Mouse (Mus musculus): ENCODE data around the gene Tnf.

- TF ChIP-seq EP300 (IDR thresholded peaks at IDR 0.05) (no peak), CTCF (IDR thresholded peaks at IDR 0.05) (no peak)
Observed at GRCm38 (mm10) chr17:35187959-35188610, 13.7 kb downstream of the Tnf start, which contains the start of gene Lst1.

All from lung, postnatal 0 days (tissue).